Mouse (Mus musculus) erythroblast, embryonic 14.5 days (primary cell): ENCODE data around the gene Dmwd. TPM values are rescaled to one million over a fixed set of nuclear protein-coding genes. Genes with fewer than 3 reads are reported as not detected.

Experiments
- H3K27me3 ChIP-seq: 2 replicates; pipeline ENCODE4 v1.6.1; 2012; ENCODE audit warnings: inconsistent platforms; ENCODE audit not compliant: control insufficient read depth
- H3K36me3 ChIP-seq: 2 replicates; pipeline ENCODE4 v1.6.1; 2012; ENCODE audit warnings: mild to moderate bottlenecking, inconsistent platforms; ENCODE audit not compliant: control insufficient read depth
- H3K4me1 ChIP-seq: 2 replicates; pipeline ENCODE4 v1.6.1; 2012; ENCODE audit warnings: inconsistent platforms; ENCODE audit not compliant: control insufficient read depth
- H3K4me3 ChIP-seq: replicated peaks from 2 replicates; pipeline ENCODE3; 2012; ENCODE audit warnings: moderate library complexity, mild to moderate bottlenecking, inconsistent platforms
- H3K9me3 ChIP-seq: 2 replicates; pipeline ENCODE4 v1.6.1; 2012; ENCODE audit warnings: low read length, inconsistent platforms, mixed read lengths; ENCODE audit not compliant: control insufficient read depth
- GATA1 ChIP-seq: IDR thresholded peaks from 2 replicates; pipeline ENCODE4 v1.6.1; 2012; ENCODE audit warnings: low read length, inconsistent platforms, mixed read lengths
- TAL1 ChIP-seq: IDR thresholded peaks from 3 replicates; pipeline ENCODE4 v1.6.1; 2012; ENCODE audit warnings: low read length, inconsistent platforms, mixed read lengths
- polyA plus RNA-seq: library from polyadenylated mRNA; stranded (reverse); fragments of >175 nt; gene quantifications from 2 replicates; pipeline ENCODE4 v1.2.3, GENCODE M21; 2012

The Dmwd gene
- polyA plus RNA-seq, 1 experiment: 8.5 TPM

- Histone ChIP-seq H3K36me3 (peaks cover 90% of the 10 kb centered on the region), H3K4me3 (no peak overlapping the region), H3K27me3 (no peaks in the 10 kb centered on the region), H3K4me1 (no peaks in the 10 kb centered on the region), H3K9me3 (no peaks in the 10 kb centered on the region)
- no peak for TF ChIP-seq GATA1
- no peak for TF ChIP-seq TAL1
Observed at GRCm38 (mm10) chr7:19051161-19051560, 24.9 kb upstream of the Dmwd start.

- H3K27me3 ChIP-seq: no peaks in the 10 kb centered on the region
- no peak for TF ChIP-seq GATA1
- no peak for TF ChIP-seq TAL1
- H3K4me1 ChIP-seq: no peaks in the 10 kb centered on the region
- H3K36me3 ChIP-seq: peaks cover 76% of the 10 kb centered on the region
- H3K9me3 ChIP-seq: no peaks in the 10 kb centered on the region
- H3K4me3 ChIP-seq: no peak overlapping the region
Observed at GRCm38 (mm10) chr7:19052345-19053135, 23.5 kb upstream of the Dmwd start.

GRCm38 (mm10) chr7:19053136-19053532 lies 22.9 kb upstream of the Dmwd start:
- Histone ChIP-seq H3K4me3 (no peak overlapping the region), H3K4me1 (no peaks in the 10 kb centered on the region), H3K27me3 (no peaks in the 10 kb centered on the region), H3K9me3 (no peaks in the 10 kb centered on the region), H3K36me3 (peaks cover 70% of the 10 kb centered on the region)
- TF ChIP-seq TAL1 (no peak), GATA1 (no peak)

- no peak within 1 kb of the TSS for H3K4me3 ChIP-seq
- H3K9me3 ChIP-seq: no peaks in the 10 kb centered on the region
- H3K27me3 ChIP-seq: no peaks in the 10 kb centered on the region
- peaks cover 59% of the 10 kb centered on the region for H3K36me3 ChIP-seq
- no peak for TF ChIP-seq GATA1
- no peak for TF ChIP-seq TAL1
- no peaks in the 10 kb centered on the region for H3K4me1 ChIP-seq
Observed at GRCm38 (mm10) chr7:19054047-19054776, 21.8 kb upstream of the Dmwd start, which contains the start of gene Rsph6a. Gene Rsph6a (plus strand): TSS chr7:19054690.

GRCm38 (mm10) chr7:19054777-19055076 lies 21.3 kb upstream of the Dmwd start:
- TF ChIP-seq TAL1 (no peak), GATA1 (no peak)
- Histone ChIP-seq H3K27me3 (no peaks in the 10 kb centered on the region), H3K4me1 (no peaks in the 10 kb centered on the region), H3K4me3 (no peak overlapping the region), H3K9me3 (no peaks in the 10 kb centered on the region), H3K36me3 (peaks cover 54% of the 10 kb centered on the region)

- Histone ChIP-seq H3K27me3 (no peaks in the 10 kb centered on the region), H3K4me1 (no peaks in the 10 kb centered on the region), H3K36me3 (peaks cover 50% of the 10 kb centered on the region), H3K4me3 (no peak overlapping the region), H3K9me3 (no peaks in the 10 kb centered on the region)
- no peak for TF ChIP-seq TAL1
- TF ChIP-seq GATA1: no peak
Observed at GRCm38 (mm10) chr7:19055108-19055507, 20.9 kb upstream of the Dmwd start.

GRCm38 (mm10) chr7:19057405-19057804 lies 18.6 kb upstream of the Dmwd start:
- H3K9me3 ChIP-seq: no peaks in the 10 kb centered on the region
- H3K4me3 ChIP-seq: no peak overlapping the region
- H3K27me3 ChIP-seq: peaks cover 1% of the 10 kb centered on the region; the same call in 1 of the 2 replicates
- peaks cover 27% of the 10 kb centered on the region for H3K36me3 ChIP-seq
- no peak for TF ChIP-seq GATA1
- no peak for TF ChIP-seq TAL1
- no peaks in the 10 kb centered on the region for H3K4me1 ChIP-seq

- H3K4me3 ChIP-seq: no peak overlapping the region
- H3K4me1 ChIP-seq: peaks cover 5% of the 10 kb centered on the region
- no peaks in the 10 kb centered on the region; the same call in 1 of the 2 replicates for H3K9me3 ChIP-seq
- H3K27me3 ChIP-seq: peaks cover 44% of the 10 kb centered on the region
- H3K36me3 ChIP-seq: no peaks in the 10 kb centered on the region
- TF ChIP-seq GATA1: no peak
- TF ChIP-seq TAL1: no peak
Observed at GRCm38 (mm10) chr7:19065896-19066295, 10.1 kb upstream of the Dmwd start.

GRCm38 (mm10) chr7:19067063-19067462 lies 9.0 kb upstream of the Dmwd start:
- H3K9me3 ChIP-seq: no peaks in the 10 kb centered on the region; the same call in 1 of the 2 replicates
- H3K27me3 ChIP-seq: peaks cover 44% of the 10 kb centered on the region
- peaks cover 5% of the 10 kb centered on the region for H3K4me1 ChIP-seq
- H3K4me3 ChIP-seq: no peak overlapping the region
- H3K36me3 ChIP-seq: no peaks in the 10 kb centered on the region
- TF ChIP-seq TAL1 (no peak), GATA1 (no peak)
